Mouse (Mus musculus) layer of hippocampus, adult 2 months (tissue): ENCODE measurements at regions not wholly inside any gene's neighbourhood (a gene's known extent, or its start where the extent isn't known, plus 50 kb on each side); places are given as distances from the start of the nearest gene placed in this dataset.

ENCODE experiments used
- DNase-seq, 2 experiments: peaks; one replicate each; pipeline ENCODE4 v3.0.0; 2022; ENCODE audit warnings: low spot score in 2 of 2
- H3K27ac ChIP-seq: fragments of 200-600 bp; 2 replicates; pipeline ENCODE4 v1.8.1; 2022
- H3K4me3 ChIP-seq: fragments of 200-600 bp; 2 replicates; pipeline ENCODE4 v1.8.1; 2022; ENCODE audit warnings: mild to moderate bottlenecking
- CTCF ChIP-seq: fragments of 200-600 bp; conservative IDR thresholded peaks from 2 replicates; pipeline ENCODE4 v1.8.1; 2022; ENCODE audit warnings: antibody characterized with exemption, mild to moderate bottlenecking, moderate library complexity

GRCm38 (mm10) chr3:52680824-52681388, 336.1 kb downstream of the Cog6 start:
- no peak for TF ChIP-seq CTCF
- no peak for DNase-seq
- H3K27ac ChIP-seq: no peak overlapping the region
- H3K4me3 ChIP-seq: no peak overlapping the region

GRCm38 (mm10) chr3:52676886-52677670, 340.0 kb downstream of the Cog6 start:
- H3K4me3 ChIP-seq: no peak overlapping the region
- H3K27ac ChIP-seq: no peak overlapping the region
- TF ChIP-seq CTCF: no peak
- peak in 1 of 2 experiments; percentile 15 for DNase-seq

GRCm38 (mm10) chr3:52670628-52671028, 346.4 kb downstream of the Cog6 start:
- no peak for DNase-seq
- H3K27ac ChIP-seq: no peak overlapping the region
- TF ChIP-seq CTCF: no peak
- H3K4me3 ChIP-seq: no peak overlapping the region

- TF ChIP-seq CTCF: no peak
- Histone ChIP-seq H3K27ac (peak overlapping the region; percentile 95), H3K4me3 (no peak overlapping the region)
- peak; percentile 45 to 75 for DNase-seq
Observed at GRCm38 (mm10) chr3:52663161-52663602, 353.9 kb downstream of the Cog6 start.

GRCm38 (mm10) chr3:52662164-52662908, 354.7 kb downstream of the Cog6 start:
- peak; percentile 37 to 38 for DNase-seq
- no peak for TF ChIP-seq CTCF
- H3K27ac ChIP-seq: peak overlapping the region; percentile 95

GRCm38 (mm10) chr3:52653006-52653405, 364.0 kb downstream of the Cog6 start:
- Histone ChIP-seq H3K27ac (no peak overlapping the region), H3K4me3 (no peak overlapping the region)
- TF ChIP-seq CTCF: no peak
- DNase-seq: no peak

More at GRCm38 (mm10) chr3:52662164-52662908, 354.7 kb downstream of the Cog6 start:
- H3K4me3 ChIP-seq: no peak overlapping the region

- Histone ChIP-seq H3K27ac (no peak overlapping the region), H3K4me3 (no peak overlapping the region)
- TF ChIP-seq CTCF: no peak
- no peak for DNase-seq
Observed at GRCm38 (mm10) chr3:52652476-52652870, 364.6 kb downstream of the Cog6 start.

GRCm38 (mm10) chr3:52651862-52652475, 365.1 kb downstream of the Cog6 start:
- peak overlapping the region; percentile 36; the same call in 1 of the 2 replicates for H3K27ac ChIP-seq
- no peak for TF ChIP-seq CTCF
- no peak overlapping the region for H3K4me3 ChIP-seq
- no peak for DNase-seq

- no peak overlapping the region for H3K4me3 ChIP-seq
- no peak overlapping the region for H3K27ac ChIP-seq
- no peak for TF ChIP-seq CTCF
- no peak for DNase-seq
Observed at GRCm38 (mm10) chr3:52650071-52650470, 367.0 kb downstream of the Cog6 start.

GRCm38 (mm10) chr3:52648836-52649500, 368.1 kb downstream of the Cog6 start:
- no peak overlapping the region for H3K27ac ChIP-seq
- no peak for DNase-seq
- TF ChIP-seq CTCF: no peak
- no peak overlapping the region for H3K4me3 ChIP-seq

- TF ChIP-seq CTCF: no peak
- no peak overlapping the region for H3K4me3 ChIP-seq
- no peak overlapping the region for H3K27ac ChIP-seq
- no peak for DNase-seq
Observed at GRCm38 (mm10) chr3:52647900-52648299, 369.1 kb downstream of the Cog6 start.

GRCm38 (mm10) chr3:52647161-52647692, 369.8 kb downstream of the Cog6 start:
- Histone ChIP-seq H3K27ac (no peak overlapping the region), H3K4me3 (no peak overlapping the region)
- no peak for TF ChIP-seq CTCF
- DNase-seq: no peak
